Mouse (Mus musculus) liver, embryonic 11.5 days (tissue): ENCODE data around the gene Rangrf. TPM values are rescaled to one million over a fixed set of nuclear protein-coding genes. Genes with fewer than 3 reads are reported as not detected.
"Not testable (repeated sequence)": the region's sequence is repeated elsewhere in the genome, so short reads cannot be mapped to it uniquely, and the experiment has no call there.

Source experiments
- ATAC-seq: fragments of 200-750 bp; cut with Nextera tagmentation; replicated peaks from 2 replicates; pipeline ENCODE4 v1.8.0; 2017; ENCODE audit warnings: moderate number of reproducible peaks, mild to moderate bottlenecking, moderate TSS enrichment, moderate library complexity; ENCODE audit not compliant: low FRiP score
- DNase-seq: peaks from one replicate; pipeline ENCODE4 v3.0.0-alpha.2; 2017; ENCODE audit warnings: low spot score
- H3K27ac ChIP-seq: fragments of 300-500 bp; sonication (generic); 2 replicates; pipeline ENCODE4 v1.5.1; 2014; ENCODE audit warnings: mild to moderate bottlenecking, low read depth, low read length, control low read depth
- H3K27me3 ChIP-seq: fragments of 300-500 bp; sonication (generic); replicated peaks from 2 replicates; pipeline ENCODE4 v1.6.1; 2014; ENCODE audit warnings: low read length, mixed read lengths; ENCODE audit not compliant: control insufficient read depth, insufficient read depth
- H3K36me3 ChIP-seq: fragments of 300-500 bp; sonication (generic); 2 replicates; pipeline ENCODE4 v1.6.1; 2014; ENCODE audit warnings: mild to moderate bottlenecking, low read length, moderate library complexity, mixed read lengths; ENCODE audit not compliant: control insufficient read depth, insufficient read depth
- H3K4me1 ChIP-seq: fragments of 300-500 bp; sonication (generic); replicated peaks from 2 replicates; pipeline ENCODE4 v1.6.1; 2014; ENCODE audit warnings: low read length, mixed read lengths; ENCODE audit not compliant: control insufficient read depth, insufficient read depth
- H3K4me2 ChIP-seq: fragments of 300-500 bp; sonication (generic); 2 replicates; pipeline ENCODE4 v1.6.1; 2014; ENCODE audit warnings: mild to moderate bottlenecking, control low read depth, moderate library complexity
- H3K4me3 ChIP-seq: fragments of 300-500 bp; sonication (generic); 2 replicates; pipeline ENCODE4 v1.5.1; 2014; ENCODE audit warnings: low read depth, low read length, control low read depth
- H3K9ac ChIP-seq: fragments of 300-500 bp; sonication (generic); 2 replicates; pipeline ENCODE4 v1.6.1; 2014; ENCODE audit warnings: low read depth, low read length, control low read depth
- H3K9me3 ChIP-seq: fragments of 300-500 bp; sonication (generic); 2 replicates; pipeline ENCODE4 v1.6.1; 2016; ENCODE audit warnings: low read length, inconsistent platforms, mixed read lengths; ENCODE audit not compliant: control insufficient read depth
- WGBS: fragments of 180-500 bp; shearing (Covaris S2); extraction: QIAGEN DNeasy Blood & Tissue Kit; methylation state at CpG from one replicate; pipeline ENCODE4 v1.1.7; 2014; 5-methylcytosine and 5-hydroxymethylcytosine counted together
- polyA plus RNA-seq: library from polyadenylated mRNA; unstranded; fragments of >200 nt; fragmentation: Nextera tagmentation; extraction: Ambion mirVana; gene quantifications from 2 replicates; pipeline ENCODE4 v1.2.1, GENCODE M21; 2014

The Rangrf gene
- 94.4 and 97.5 TPM in 2 replicates for polyA plus RNA-seq

DNA sequence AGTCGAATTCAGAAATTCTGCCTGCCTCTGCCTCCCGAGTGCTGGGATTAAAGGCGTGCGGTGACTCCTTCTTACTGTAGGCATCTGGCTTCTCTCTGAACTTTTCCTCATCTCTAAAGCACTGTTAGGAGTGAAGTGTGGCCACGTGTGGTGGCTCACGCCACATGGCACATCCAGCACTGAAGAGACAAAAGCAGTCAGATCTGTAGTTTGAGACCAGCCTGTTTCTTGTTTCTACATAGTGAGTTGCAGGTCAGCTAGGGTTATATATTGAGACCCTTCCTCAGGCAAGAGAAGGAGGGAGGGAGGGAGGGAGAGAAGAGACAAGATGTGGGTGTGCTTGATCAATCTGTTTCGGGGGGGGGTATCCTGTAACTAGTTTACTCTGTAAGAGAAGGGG is at the start of gene Rangrf:
Gene Rangrf (minus strand): TSS at position 101 of the 400 bp plus-strand sequence.
- DNase-seq (no peak), ATAC-seq (no peak)
- H3K27ac ChIP-seq, result no peak within 1 kb of the TSS
- H3K36me3 ChIP-seq, result no peaks in the 10 kb centered on the region
- H3K9me3 ChIP-seq, result no peaks in the 10 kb centered on the region
- H3K4me3 ChIP-seq, result peak within 1 kb of the TSS; percentile 53
- peak within 1 kb of the TSS; percentile 48 for H3K9ac ChIP-seq
- peak within 1 kb of the TSS; percentile 84 for H3K4me2 ChIP-seq
- 79% methylated on average over 7 of the region's 7 CpGs for WGBS
- no peaks in the 10 kb centered on the region for H3K27me3 ChIP-seq
- peaks cover 15% of the 10 kb centered on the region for H3K4me1 ChIP-seq

GRCm38 (mm10) chr11:69020691-69021090 is 45.7 kb upstream of the Rangrf start:
- peaks cover 8% of the 10 kb centered on the region for H3K4me1 ChIP-seq
- no peaks in the 10 kb centered on the region for H3K9me3 ChIP-seq
- no peak overlapping the region for H3K27ac ChIP-seq
- DNase-seq, result no peak
- no peak overlapping the region for H3K4me3 ChIP-seq
- no peak overlapping the region for H3K9ac ChIP-seq
- H3K27me3 ChIP-seq, result no peaks in the 10 kb centered on the region
- peaks cover 17% of the 10 kb centered on the region for H3K36me3 ChIP-seq
- no peak for ATAC-seq
- no peak overlapping the region for H3K4me2 ChIP-seq

- Histone ChIP-seq H3K4me1 (peaks cover 11% of the 10 kb centered on the region), H3K36me3 (peaks cover 2% of the 10 kb centered on the region; the same call in 1 of the 2 replicates), H3K9ac (peak overlapping the region; percentile 86), H3K9me3 (no peaks in the 10 kb centered on the region), H3K4me2 (peak overlapping the region; percentile 93), H3K27me3 (no peaks in the 10 kb centered on the region), H3K4me3 (peak overlapping the region; percentile 70), H3K27ac (peak overlapping the region; percentile 96)
- DNase-seq (no peak), ATAC-seq (no peak)
- 62% methylated on average over 3 of the region's 3 CpGs for WGBS
Observed at GRCm38 (mm10) chr11:69016755-69017154, 41.8 kb upstream of the Rangrf start.

DNA sequence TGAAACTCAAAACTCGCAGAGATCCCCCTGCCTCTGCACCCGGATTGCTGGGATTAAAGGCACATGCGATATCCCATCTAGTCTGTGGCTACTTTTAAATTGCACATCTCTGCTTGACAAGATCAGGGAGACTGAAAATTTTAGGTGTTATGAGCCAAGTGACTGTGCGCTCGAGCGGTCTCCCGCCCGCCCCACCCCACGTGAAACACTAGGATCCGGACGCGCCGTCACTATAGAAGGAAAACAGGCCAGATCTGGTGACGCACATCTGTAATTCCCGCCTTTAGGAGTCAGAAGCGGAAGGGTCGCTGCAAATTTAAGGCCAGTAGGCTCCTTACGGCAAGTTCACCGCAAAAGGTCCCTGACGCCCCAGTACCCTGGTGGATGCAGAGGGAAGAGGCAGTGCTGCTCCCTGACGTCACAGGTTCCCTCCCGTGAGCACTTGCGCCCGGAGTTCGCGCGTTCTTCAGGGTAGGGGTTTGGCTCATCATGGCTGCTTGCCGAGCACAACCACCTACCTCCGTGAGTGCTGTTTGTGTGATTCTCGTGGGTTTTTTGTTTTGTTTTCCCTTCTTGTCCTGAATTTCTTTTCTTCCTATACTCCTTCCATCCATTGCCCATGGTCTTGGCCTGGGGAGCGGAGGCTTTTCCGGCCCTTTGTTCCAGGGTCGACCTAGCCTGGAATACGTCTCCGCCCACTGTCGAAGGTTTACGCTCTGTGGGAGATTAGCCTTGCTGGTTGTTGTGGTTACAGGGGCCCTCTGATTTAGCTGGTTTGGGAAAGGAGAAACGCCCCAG is 40.9 kb upstream of the Rangrf start, which contains the start of gene Ctc1:
Gene Ctc1 (plus strand): TSS at position 268 of the 798 bp plus-strand sequence.
- Histone ChIP-seq H3K4me1 (peaks cover 11% of the 10 kb centered on the region), H3K27me3 (no peaks in the 10 kb centered on the region), H3K27ac (peak within 1 kb of the TSS; percentile 96), H3K36me3 (no peaks in the 10 kb centered on the region), H3K4me3 (peak within 1 kb of the TSS; percentile 70), H3K9me3 (no peaks in the 10 kb centered on the region), H3K9ac (peak within 1 kb of the TSS; percentile 86), H3K4me2 (peak within 1 kb of the TSS; percentile 93)
- ATAC-seq (peak; percentile 92), DNase-seq (peak; percentile 88)
- WGBS, result under 1% methylated on average over 38 of the region's 38 CpGs

- WGBS, result 2% methylated on average over 18 of the region's 18 CpGs
- H3K4me1 ChIP-seq, result peaks cover 15% of the 10 kb centered on the region
Observed at GRCm38 (mm10) chr11:69012071-69012601, 37.2 kb upstream of the Rangrf start.

DNA sequence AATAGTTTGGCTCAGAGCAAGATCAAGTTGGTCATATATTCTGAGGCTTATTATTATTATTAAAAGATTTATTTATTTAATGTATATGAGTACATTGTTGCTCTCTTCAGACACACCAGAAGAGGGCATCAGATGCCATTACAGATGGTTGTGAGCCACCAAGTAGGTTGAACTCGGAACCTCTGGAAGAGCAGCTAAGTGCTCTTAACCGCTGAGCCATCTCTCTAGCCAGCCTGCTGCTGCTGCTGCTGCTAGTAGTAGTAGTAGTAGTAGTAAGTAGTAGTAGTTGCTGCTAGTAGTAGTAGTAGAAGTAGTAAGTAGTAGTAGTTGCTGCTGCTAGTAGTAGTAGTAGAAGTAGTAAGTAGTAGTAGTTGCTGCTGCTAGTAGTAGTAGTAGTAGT is 36.5 kb upstream of the Rangrf start:
- peak overlapping the region; percentile 88 for H3K4me2 ChIP-seq
- H3K27ac ChIP-seq, result peak overlapping the region; percentile 99
- not testable (repeated sequence) for H3K36me3 ChIP-seq, H3K9me3 ChIP-seq, ATAC-seq, DNase-seq, H3K27me3 ChIP-seq
- peak overlapping the region; percentile 58 for H3K4me3 ChIP-seq
- peak overlapping the region; percentile 76 for H3K9ac ChIP-seq
- 63% methylated on average over 2 of the region's 2 CpGs for WGBS
- H3K4me1 ChIP-seq, result peaks cover 14% of the 10 kb centered on the region

More at GRCm38 (mm10) chr11:69012071-69012601, 37.2 kb upstream of the Rangrf start:
- Histone ChIP-seq H3K36me3 (no peaks in the 10 kb centered on the region), H3K4me3 (peak overlapping the region; percentile 58), H3K4me2 (peak overlapping the region; percentile 88), H3K27ac (peak overlapping the region; percentile 99), H3K27me3 (no peaks in the 10 kb centered on the region), H3K9me3 (no peaks in the 10 kb centered on the region), H3K9ac (peak overlapping the region; percentile 76)
- ATAC-seq (peak; percentile 76), DNase-seq (peak; percentile 83)

- Histone ChIP-seq H3K4me3 (peak overlapping the region; percentile 58), H3K4me2 (peak overlapping the region; percentile 88), H3K27me3 (no peaks in the 10 kb centered on the region)
Observed at GRCm38 (mm10) chr11:69010400-69011323, 35.7 kb upstream of the Rangrf start.

GRCm38 (mm10) chr11:69009508-69009907 is 34.5 kb upstream of the Rangrf start:
- no peak overlapping the region for H3K9ac ChIP-seq
- DNase-seq, result no peak
- peaks cover 20% of the 10 kb centered on the region for H3K4me1 ChIP-seq
- no peaks in the 10 kb centered on the region for H3K27me3 ChIP-seq
- no peak overlapping the region for H3K4me3 ChIP-seq
- no peak for ATAC-seq
- 92% methylated on average over 1 of the region's 1 CpGs for WGBS
- H3K9me3 ChIP-seq, result no peaks in the 10 kb centered on the region
- no peak overlapping the region for H3K4me2 ChIP-seq
- no peak overlapping the region for H3K27ac ChIP-seq
- no peaks in the 10 kb centered on the region for H3K36me3 ChIP-seq

More at GRCm38 (mm10) chr11:69010400-69011323, 35.7 kb upstream of the Rangrf start:
- WGBS, result 80% methylated on average over 15 of the region's 15 CpGs
- Histone ChIP-seq H3K36me3 (no peaks in the 10 kb centered on the region), H3K27ac (peak overlapping the region; percentile 99; the same call in 1 of the 2 replicates), H3K4me1 (peaks cover 17% of the 10 kb centered on the region), H3K9ac (no peak overlapping the region), H3K9me3 (no peaks in the 10 kb centered on the region)
- no peak for ATAC-seq
- no peak for DNase-seq
